Mouse (Mus musculus) hindbrain, embryonic 10.5 days (tissue): Measurements from ENCODE around the gene Exoc4. TPM values are rescaled to one million over a fixed set of nuclear protein-coding genes. Genes with fewer than 3 reads are reported as not detected.
A peak's percentile ranks its signal among the peaks of the same experiment; 100 is the strongest.

ENCODE experiments used
- DNase-seq: peaks from one replicate; pipeline ENCODE4 v3.0.0-alpha.2; 2017; ENCODE audit warnings: low spot score
- H3K27ac ChIP-seq: fragments of 300-500 bp; sonication (generic); 2 replicates; pipeline ENCODE4 v1.5.1; 2016; ENCODE audit warnings: mild to moderate bottlenecking, moderate library complexity
- H3K27me3 ChIP-seq: fragments of 300-500 bp; sonication (generic); 2 replicates; pipeline ENCODE4 v1.6.1; 2016; ENCODE audit warnings: mild to moderate bottlenecking; ENCODE audit not compliant: poor library complexity, insufficient read depth, severe bottlenecking
- H3K36me3 ChIP-seq: fragments of 300-500 bp; sonication (generic); 2 replicates; pipeline ENCODE4 v1.6.1; 2016; ENCODE audit warnings: mild to moderate bottlenecking, moderate library complexity
- H3K4me1 ChIP-seq: fragments of 300-500 bp; sonication (generic); replicated peaks from 2 replicates; pipeline ENCODE4 v1.6.1; 2016; ENCODE audit warnings: mild to moderate bottlenecking
- H3K4me3 ChIP-seq: fragments of 300-500 bp; sonication (generic); 2 replicates; pipeline ENCODE4 v1.5.1; 2016; ENCODE audit warnings: mild to moderate bottlenecking, moderate library complexity
- H3K9me3 ChIP-seq: fragments of 300-500 bp; sonication (generic); 2 replicates; pipeline ENCODE4 v1.6.1; 2016; ENCODE audit warnings: mild to moderate bottlenecking, moderate library complexity
- WGBS: fragments of 180-500 bp; shearing (Covaris S2); methylation state at CpG from one replicate; pipeline ENCODE4 v1.1.7; 2016; 5-methylcytosine and 5-hydroxymethylcytosine counted together
- polyA plus RNA-seq: library from polyadenylated mRNA; unstranded; fragments of >200 nt; fragmentation: Nextera tagmentation; extraction: Ambion mirVana; gene quantifications from 2 replicates; pipeline ENCODE4 v1.2.1, GENCODE M21; 2016

Gene Exoc4
- polyA plus RNA-seq, 1 experiment from 2014 or later, result 35.9 TPM

- Histone ChIP-seq H3K27ac (no peak overlapping the region), H3K4me1 (peaks cover 3% of the 10 kb centered on the region; the same call in 1 of the 2 replicates), H3K4me3 (no peak overlapping the region), H3K36me3 (peaks cover 6% of the 10 kb centered on the region), H3K27me3 (no peaks in the 10 kb centered on the region), H3K9me3 (no peaks in the 10 kb centered on the region; the same call in 1 of the 2 replicates)
- WGBS, result 87% methylated on average over 3 of the region's 3 CpGs
- no peak for DNase-seq
These were observed 254.5 kb downstream of the Exoc4 start for GRCm38 (mm10) chr6:33503381-33503780.

- H3K36me3 ChIP-seq, result no peaks in the 10 kb centered on the region
- no peak overlapping the region for H3K27ac ChIP-seq
- no peak overlapping the region for H3K4me3 ChIP-seq
- no peak for DNase-seq
- H3K4me1 ChIP-seq, result peaks cover 3% of the 10 kb centered on the region; the same call in 1 of the 2 replicates
- H3K9me3 ChIP-seq, result no peaks in the 10 kb centered on the region
- no peaks in the 10 kb centered on the region for H3K27me3 ChIP-seq
These were observed 258.2 kb downstream of the Exoc4 start for GRCm38 (mm10) chr6:33507134-33507533.

- no peak for DNase-seq
- Histone ChIP-seq H3K9me3 (no peaks in the 10 kb centered on the region), H3K4me3 (no peak overlapping the region), H3K4me1 (peaks cover 9% of the 10 kb centered on the region; the same call in 1 of the 2 replicates), H3K27me3 (no peaks in the 10 kb centered on the region), H3K27ac (peak overlapping the region; percentile 71), H3K36me3 (no peaks in the 10 kb centered on the region)
- WGBS, result 60% methylated on average over 4 of the region's 4 CpGs
These were observed 266.5 kb downstream of the Exoc4 start for GRCm38 (mm10) chr6:33515391-33515790.

- Histone ChIP-seq H3K9me3 (no peaks in the 10 kb centered on the region), H3K36me3 (no peaks in the 10 kb centered on the region), H3K27ac (no peak overlapping the region), H3K27me3 (no peaks in the 10 kb centered on the region), H3K4me3 (no peak overlapping the region), H3K4me1 (peaks cover 9% of the 10 kb centered on the region; the same call in 1 of the 2 replicates)
- 87% methylated on average over 6 of the region's 6 CpGs for WGBS
- DNase-seq, result no peak
These were observed 267.9 kb downstream of the Exoc4 start for GRCm38 (mm10) chr6:33516798-33517197.

- Histone ChIP-seq H3K9me3 (no peaks in the 10 kb centered on the region), H3K4me1 (peaks cover 9% of the 10 kb centered on the region; the same call in 1 of the 2 replicates), H3K27me3 (no peaks in the 10 kb centered on the region), H3K27ac (no peak overlapping the region), H3K4me3 (no peak overlapping the region), H3K36me3 (no peaks in the 10 kb centered on the region)
- 44% methylated on average over 5 of the region's 5 CpGs for WGBS
- no peak for DNase-seq
These were observed 269.1 kb downstream of the Exoc4 start for GRCm38 (mm10) chr6:33517890-33518410.

- H3K36me3 ChIP-seq, result no peaks in the 10 kb centered on the region
- H3K9me3 ChIP-seq, result no peaks in the 10 kb centered on the region
- no peak for DNase-seq
- no peaks in the 10 kb centered on the region for H3K27me3 ChIP-seq
- H3K27ac ChIP-seq, result no peak overlapping the region
- no peak overlapping the region for H3K4me3 ChIP-seq
- WGBS, result 91% methylated on average over 7 of the region's 7 CpGs
- no peaks in the 10 kb centered on the region for H3K4me1 ChIP-seq
These were observed 276.9 kb downstream of the Exoc4 start for GRCm38 (mm10) chr6:33525695-33526366.

GRCm38 (mm10) chr6:33540356-33540755 lies 291.5 kb downstream of the Exoc4 start:
- no peaks in the 10 kb centered on the region for H3K4me1 ChIP-seq
- WGBS, result 72% methylated on average over 1 of the region's 1 CpGs
- no peaks in the 10 kb centered on the region for H3K27me3 ChIP-seq
- no peak for DNase-seq
- H3K36me3 ChIP-seq, result no peaks in the 10 kb centered on the region
- H3K27ac ChIP-seq, result no peak overlapping the region
- H3K9me3 ChIP-seq, result no peaks in the 10 kb centered on the region
- H3K4me3 ChIP-seq, result no peak overlapping the region

GRCm38 (mm10) chr6:33542712-33543111 lies 293.8 kb downstream of the Exoc4 start:
- no peaks in the 10 kb centered on the region for H3K36me3 ChIP-seq
- H3K4me1 ChIP-seq, result no peaks in the 10 kb centered on the region
- H3K27me3 ChIP-seq, result no peaks in the 10 kb centered on the region
- no peak overlapping the region for H3K4me3 ChIP-seq
- WGBS, result 83% methylated on average over 6 of the region's 6 CpGs
- H3K27ac ChIP-seq, result no peak overlapping the region
- DNase-seq, result no peak
- no peaks in the 10 kb centered on the region for H3K9me3 ChIP-seq

GRCm38 (mm10) chr6:33551934-33552333 lies 303.0 kb downstream of the Exoc4 start:
- Histone ChIP-seq H3K4me1 (no peaks in the 10 kb centered on the region), H3K9me3 (no peaks in the 10 kb centered on the region), H3K27me3 (no peaks in the 10 kb centered on the region), H3K4me3 (no peak overlapping the region), H3K27ac (no peak overlapping the region), H3K36me3 (no peaks in the 10 kb centered on the region)
- WGBS, result 83% methylated on average over 4 of the region's 4 CpGs
- no peak for DNase-seq

GRCm38 (mm10) chr6:33560925-33561324 lies 312.0 kb downstream of the Exoc4 start:
- 87% methylated on average over 1 of the region's 1 CpGs for WGBS
- Histone ChIP-seq H3K27ac (no peak overlapping the region), H3K4me1 (no peaks in the 10 kb centered on the region), H3K4me3 (no peak overlapping the region), H3K36me3 (no peaks in the 10 kb centered on the region), H3K27me3 (no peaks in the 10 kb centered on the region), H3K9me3 (no peaks in the 10 kb centered on the region)
- DNase-seq, result no peak

GRCm38 (mm10) chr6:33561911-33562310 lies 313.0 kb downstream of the Exoc4 start:
- H3K36me3 ChIP-seq, result no peaks in the 10 kb centered on the region
- no peaks in the 10 kb centered on the region for H3K4me1 ChIP-seq
- no peak for DNase-seq
- H3K27me3 ChIP-seq, result no peaks in the 10 kb centered on the region
- H3K27ac ChIP-seq, result no peak overlapping the region
- H3K4me3 ChIP-seq, result no peak overlapping the region
- WGBS, result 85% methylated on average over 2 of the region's 2 CpGs
- no peaks in the 10 kb centered on the region for H3K9me3 ChIP-seq

GRCm38 (mm10) chr6:33575947-33576346 lies 327.1 kb downstream of the Exoc4 start:
- H3K36me3 ChIP-seq, result no peaks in the 10 kb centered on the region

GRCm38 (mm10) chr6:33608469-33608868 lies 359.6 kb downstream of the Exoc4 start:
- Histone ChIP-seq H3K4me3 (no peak overlapping the region), H3K36me3 (no peaks in the 10 kb centered on the region), H3K4me1 (no peaks in the 10 kb centered on the region), H3K27me3 (no peaks in the 10 kb centered on the region), H3K9me3 (no peaks in the 10 kb centered on the region), H3K27ac (no peak overlapping the region)
- WGBS, result 93% methylated on average over 4 of the region's 4 CpGs
- DNase-seq, result no peak

More at GRCm38 (mm10) chr6:33575947-33576346, 327.1 kb downstream of the Exoc4 start:
- Histone ChIP-seq H3K4me3 (no peak overlapping the region), H3K27me3 (no peaks in the 10 kb centered on the region), H3K9me3 (no peaks in the 10 kb centered on the region), H3K27ac (no peak overlapping the region), H3K4me1 (no peaks in the 10 kb centered on the region)
- no peak for DNase-seq
- 86% methylated on average over 4 of the region's 4 CpGs for WGBS
